Mouse (Mus musculus) urinary bladder, postnatal 14 days (tissue): ENCODE data around the gene Nacc2.
A peak's percentile ranks its signal among the peaks of the same experiment; 100 is the strongest.

ENCODE experiments used
- DNase-seq: peaks from one replicate; pipeline ENCODE4 v3.0.0; 2021; ENCODE audit warnings: low spot score

Gene Nacc2

DNA sequence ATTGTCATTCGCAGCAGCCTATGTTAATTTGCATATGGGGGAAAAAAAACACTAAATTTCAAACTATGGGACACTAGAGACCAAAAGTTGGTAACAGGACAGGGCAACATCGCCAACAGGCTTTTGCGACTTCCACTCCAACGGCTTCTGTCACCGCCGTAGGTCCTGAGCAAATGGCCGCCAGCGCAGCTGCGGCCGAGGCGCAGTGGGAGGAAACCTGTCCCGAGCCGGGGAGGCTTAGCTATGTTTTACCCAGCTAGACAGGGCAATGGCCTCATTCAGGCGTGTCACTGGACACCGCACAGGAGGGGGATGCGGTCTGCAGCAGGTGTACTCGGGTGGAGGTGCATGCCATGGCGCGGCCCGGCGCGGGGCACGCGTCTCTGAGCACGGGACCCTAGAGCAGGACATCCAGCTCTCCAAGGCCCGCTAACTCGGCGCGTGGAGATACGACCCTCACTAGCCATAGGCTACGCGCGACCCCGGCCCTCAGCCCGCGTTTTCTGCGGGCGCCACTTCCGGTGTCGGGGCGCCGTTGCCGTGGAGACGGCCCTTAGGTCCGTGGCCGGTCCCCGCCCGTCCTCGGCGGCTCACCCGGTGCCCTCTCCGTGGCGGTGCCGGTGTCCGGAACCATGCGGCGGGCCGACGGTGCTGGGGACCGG, 16.7 kb upstream of the Nacc2 start:
- DNase-seq = peak; percentile 65

DNA sequence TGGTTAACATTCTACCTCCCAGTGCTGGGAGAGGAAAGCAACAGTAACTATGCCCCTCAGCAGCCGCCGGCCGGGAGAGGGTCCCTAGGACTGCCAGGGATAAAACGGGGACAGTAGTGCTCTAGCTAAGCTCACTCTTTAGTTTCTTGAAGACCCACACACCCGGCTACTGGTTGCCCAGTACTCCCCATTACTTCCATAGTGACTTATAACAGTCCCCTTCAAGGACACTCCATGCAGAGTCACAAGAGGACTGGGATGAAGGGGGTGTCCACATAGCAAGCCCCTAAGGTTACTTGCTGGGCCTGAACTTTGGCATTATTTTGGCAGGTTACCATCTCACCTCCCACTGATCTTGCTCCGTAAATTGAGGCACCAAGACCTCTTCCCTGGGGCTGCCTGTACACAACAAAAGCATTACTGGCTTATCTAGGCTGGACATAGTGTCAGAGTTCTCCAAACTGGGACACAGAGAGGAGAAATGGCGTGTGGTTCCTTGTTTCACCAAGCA, 16.1 kb upstream of the Nacc2 start:
- no peak for DNase-seq

DNA sequence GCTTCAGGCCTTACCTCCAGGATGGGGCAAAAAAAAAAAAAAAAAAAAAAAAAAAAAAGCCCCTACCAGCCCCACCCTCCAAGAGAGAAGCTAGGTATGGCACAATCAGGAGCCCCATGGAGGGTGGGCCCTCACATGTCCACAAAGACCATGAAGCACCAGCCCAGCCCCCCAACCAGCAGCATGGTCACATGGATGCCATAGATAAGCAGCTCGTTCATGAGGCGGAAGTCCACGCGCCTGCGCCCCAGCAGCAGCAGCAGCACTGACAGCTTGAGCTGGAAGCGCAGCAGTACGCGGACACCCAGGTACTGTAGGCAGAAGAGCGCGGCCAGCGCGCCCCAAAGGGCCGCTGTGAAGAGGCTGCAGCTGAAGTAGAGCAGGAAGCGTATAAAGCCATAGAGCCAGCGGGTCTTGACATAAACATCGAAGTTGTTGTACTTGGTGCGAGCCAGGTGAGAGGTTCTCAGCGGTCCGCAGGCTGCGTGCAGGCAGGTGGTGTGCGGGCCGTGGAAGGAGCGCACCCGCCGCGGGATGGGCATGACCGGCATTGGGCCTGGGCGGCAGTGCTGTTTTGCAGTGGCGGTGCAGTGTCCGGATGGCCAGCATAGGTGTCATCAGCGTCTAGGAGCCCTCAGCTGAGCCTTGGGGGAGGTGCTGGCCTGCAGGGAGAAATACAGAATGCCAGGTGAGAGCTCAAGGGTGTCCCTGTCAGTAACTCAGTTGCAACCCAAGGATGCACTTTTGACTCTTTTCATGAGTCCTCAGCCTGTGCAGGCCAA, 15.4 kb upstream of the Nacc2 start:
- DNase-seq = no peak

DNA sequence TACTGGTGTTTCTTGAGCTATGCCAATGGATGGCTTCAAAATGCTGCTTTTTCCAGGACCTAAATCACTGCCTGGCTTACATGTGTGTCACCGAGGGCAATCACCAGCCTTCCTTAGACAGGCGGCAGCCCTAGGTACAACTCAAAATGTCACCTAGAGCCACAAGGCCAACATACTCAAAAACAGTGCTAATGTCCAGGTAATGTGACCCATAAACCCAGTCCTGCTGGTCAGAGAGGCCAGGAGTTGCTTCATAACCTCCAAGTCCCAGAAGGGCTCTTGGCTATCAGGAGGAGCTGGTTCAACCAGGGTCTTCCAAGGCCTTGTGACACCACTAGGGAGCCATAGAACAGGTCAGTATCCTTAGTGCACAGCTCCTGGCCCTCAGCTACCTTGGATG, 11.6 kb upstream of the Nacc2 start:
- DNase-seq = no peak

DNA sequence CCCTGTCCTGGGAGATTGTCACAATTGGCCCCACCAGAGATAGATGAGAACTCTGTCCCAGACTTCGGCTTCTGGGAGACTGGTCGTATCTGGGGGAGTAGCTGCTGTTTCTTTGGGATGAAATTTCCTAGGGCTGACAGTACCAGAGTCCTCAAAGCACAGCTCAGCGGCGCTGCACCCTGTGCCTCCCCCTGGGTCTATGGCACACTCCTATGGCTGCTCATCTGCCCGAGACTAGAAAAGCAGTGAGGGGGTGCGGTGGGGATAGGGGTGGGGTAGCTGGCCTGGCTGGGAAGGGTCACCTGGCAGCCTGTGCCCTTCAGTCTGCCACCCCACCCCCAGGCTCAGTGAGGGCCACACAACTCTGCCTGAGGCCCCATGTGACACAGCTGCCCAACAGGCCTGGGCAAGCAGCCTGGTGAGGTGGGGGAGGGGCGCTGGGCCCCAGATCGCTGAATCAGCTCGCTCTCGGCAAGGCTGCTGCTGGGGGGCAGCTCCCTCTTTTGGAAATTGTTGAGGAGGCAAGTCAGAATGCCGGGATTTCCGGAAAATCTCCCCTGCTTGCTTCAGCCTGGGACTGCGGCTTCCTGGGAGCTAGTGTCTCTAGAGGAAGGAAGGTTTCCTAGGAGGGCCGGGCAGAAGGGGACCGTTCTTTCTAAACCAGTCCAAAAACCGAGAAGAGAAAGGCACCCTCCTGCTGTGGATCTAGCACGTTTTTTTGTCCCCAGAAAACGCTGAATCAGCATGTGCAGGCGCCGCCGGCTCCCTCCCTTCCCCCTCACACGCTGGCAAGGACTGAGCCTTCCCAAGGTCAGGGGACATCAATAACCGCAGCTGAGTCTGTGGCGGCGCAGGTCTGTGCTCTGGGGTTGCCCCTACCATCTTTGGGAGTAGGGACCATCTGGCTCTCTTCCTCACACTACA, 9.9 kb upstream of the Nacc2 start:
- DNase-seq = peak; percentile 93

DNA sequence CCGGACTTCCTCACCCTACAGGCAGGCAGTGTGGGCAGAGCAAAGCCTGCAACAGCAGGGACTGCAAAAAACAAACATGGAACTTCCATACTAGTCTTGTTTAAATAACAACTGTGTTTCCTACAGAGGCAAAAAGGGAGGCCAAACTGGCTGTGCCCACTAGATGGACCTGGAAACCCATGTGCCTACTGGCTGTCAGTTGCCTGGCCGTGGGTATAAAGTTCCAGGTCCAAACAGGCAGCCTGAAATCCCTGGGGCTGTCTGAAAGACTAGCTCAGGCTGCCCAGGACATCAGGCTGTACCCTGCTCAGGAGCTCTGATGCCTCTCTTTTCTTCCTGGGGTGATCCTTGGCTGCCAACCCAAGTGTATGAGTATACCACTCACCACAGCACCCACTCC, 8.3 kb upstream of the Nacc2 start:
- DNase-seq = no peak

DNA sequence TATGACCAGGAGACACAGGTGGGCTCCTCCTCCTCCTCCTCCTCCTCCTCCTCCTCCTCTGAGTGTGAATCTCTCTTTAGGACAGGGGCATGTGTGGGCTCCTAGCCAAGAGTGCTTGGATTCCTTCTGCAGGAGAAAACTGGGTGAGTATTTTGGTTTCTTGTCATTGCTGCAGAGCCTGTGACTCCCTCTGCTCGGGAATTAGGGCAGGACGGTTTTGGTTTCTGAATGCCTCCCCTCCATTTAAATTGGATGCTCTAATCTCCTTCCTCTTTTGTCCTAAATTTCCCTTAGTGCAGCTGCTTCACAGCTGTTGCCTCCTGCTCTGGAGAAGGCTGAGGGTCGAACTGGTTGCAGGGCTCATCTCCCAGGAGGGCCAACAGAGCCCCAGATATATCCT, 6.9 kb upstream of the Nacc2 start:
- DNase-seq = no peak

DNA sequence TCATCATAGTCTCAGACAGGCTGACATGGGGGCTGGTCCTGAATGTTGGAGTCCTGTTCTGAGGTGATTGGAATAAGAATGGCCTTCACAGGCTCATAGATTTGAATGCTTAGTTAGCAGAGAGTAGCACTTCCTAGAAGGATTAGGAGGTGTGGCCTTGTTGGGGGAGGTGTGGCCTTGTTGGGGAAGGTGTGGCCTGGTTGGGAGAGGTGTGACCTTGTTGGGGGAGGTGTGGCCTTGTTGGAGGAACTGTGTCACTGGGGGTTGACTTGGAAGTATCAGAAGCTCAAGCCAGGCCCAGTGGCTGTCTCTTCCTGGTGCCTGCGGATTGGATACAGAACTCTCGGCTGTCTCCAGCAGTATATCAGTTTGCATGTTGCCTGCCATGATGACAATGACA, 6.3 kb upstream of the Nacc2 start:
- DNase-seq = no peak

DNA sequence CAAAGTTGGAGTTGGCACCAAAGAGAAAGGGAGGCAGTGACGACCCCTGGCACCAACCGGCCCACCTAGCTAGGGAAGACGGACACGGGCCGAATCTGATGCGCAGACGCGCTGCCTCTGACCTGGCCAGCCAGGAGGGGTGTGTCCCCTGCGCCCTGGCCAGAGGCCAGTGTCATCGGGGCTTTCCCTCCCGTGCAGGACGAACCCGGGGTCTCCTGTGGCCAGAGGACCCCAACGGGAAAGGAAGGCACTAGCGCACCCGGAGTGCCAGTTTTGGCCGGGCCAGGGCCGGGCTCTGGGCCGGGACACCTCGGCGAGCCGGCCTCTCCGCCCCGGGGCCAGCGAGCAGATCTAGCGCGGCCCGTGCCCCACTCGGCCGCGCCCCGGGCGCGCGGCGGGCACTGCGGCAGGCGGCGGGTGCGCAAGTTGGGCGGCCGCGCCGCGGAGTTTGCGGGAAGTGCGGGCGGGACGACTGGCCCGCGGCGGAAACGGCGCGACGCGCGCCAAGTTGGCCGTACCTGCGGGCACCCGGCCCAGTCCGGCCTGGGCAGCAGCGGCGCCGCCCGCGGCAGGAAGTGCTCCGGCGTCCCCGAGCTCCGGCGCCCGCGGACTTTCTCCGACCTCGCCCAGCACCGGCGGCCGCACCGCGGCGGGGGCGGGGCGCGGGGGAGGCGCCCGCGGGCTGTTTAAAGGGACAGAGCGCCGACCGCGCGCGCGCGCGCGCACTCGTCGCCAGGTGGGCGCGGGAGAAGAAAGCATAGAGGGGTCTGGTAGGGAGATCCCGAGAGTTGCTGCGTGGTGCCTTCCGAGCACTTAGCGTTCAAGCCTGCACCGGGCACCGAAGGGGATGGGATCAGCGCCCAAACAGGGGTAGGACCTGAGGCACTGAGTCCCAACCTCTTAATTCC, 595 bp downstream of the Nacc2 start:
- peak; percentile 70 for DNase-seq

DNA sequence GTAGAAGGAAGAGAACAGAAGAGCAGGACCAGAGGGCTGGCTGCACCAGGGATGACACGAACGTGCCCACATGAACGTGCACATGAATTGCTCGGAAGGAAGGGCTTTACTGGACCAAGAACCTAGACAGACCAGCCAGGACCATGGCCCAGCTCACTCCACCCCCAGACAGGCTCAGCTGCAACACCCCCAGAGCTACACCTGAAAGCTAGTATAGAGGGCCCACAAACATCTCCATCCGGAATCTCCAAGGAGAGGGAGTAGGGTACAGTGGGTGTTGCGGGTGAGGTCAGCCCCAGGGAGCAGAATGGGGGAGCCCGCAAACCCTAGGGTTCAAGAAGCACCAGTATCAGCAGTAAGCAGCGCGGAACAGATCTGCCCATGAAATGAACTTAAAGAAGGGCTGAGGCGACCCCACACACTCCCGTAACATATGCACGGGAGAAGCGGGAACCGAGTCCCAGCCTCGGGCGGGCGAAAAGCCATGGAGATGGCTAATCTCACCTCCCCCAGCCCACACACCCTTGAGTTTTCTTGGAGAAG, 1.4 kb downstream of the Nacc2 start:
- no peak for DNase-seq

DNA sequence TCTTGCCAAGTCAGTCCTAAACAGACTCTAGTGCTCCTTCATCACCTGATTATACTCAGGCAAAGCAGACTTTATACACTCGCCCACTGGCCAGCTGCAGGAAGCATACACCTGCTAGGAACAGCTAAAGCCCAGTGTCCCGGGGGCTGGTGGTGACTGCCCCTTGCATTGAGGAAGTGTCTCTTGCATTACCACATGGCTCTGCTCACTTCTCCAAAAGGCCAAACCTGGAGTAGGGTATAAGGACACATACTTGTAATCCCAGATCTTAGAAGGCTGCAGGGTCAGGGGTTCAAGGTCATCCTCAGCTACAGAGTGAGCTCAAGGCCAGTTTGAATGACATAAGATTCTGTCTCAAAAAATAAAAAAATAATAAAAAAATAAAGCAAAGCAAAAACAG, 3.4 kb downstream of the Nacc2 start:
- DNase-seq = no peak

DNA sequence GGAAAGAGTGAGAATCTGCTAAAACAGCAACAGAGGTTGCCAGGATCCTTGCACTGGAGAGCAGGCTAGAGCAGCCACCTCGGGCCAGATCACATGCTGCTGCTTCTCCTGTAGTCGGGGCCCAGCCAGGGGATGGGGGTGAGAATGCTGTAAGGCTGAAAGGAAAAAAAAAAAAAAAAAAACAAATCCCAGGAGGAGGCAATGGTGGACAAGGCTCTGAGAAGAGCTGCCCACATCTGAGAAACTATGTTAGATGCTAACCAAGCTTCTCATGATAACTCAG, 3.8 kb downstream of the Nacc2 start:
- no peak for DNase-seq

DNA sequence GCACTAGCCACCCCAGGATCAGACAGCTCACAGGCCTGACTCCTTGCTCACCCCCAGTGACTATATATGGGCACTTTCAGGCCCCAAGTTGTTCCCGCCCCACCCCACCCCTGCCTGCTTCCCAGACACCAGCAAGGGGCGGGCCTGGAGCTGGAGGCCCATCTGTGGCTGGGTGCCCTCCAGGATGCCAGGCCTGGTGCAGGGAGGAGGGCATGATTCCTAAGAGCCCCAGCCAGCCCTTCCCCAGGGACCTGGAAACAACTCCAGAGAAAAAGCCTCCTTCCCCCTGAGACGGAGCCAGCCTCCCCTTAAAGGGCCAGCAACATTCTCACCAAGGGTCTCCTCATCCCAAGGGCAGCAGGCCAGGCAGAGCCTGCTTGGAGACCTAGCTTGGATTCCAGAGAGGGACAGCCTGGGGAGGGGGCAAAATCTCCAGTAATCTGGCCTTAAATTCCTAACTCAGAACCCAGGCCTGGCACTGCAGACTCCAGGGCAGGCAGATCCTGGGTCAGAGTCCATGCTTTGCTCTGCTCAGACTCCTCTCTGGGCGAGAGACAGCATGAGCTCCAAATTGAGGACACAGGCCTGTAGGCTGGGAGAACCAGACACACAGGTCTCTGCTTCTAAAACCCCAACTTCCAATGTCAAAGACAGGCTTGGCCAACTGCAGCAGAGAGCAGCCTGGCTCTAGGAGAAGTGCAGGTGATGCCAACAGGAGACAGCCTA, 4.3 kb downstream of the Nacc2 start:
- peak; percentile 50 for DNase-seq

DNA sequence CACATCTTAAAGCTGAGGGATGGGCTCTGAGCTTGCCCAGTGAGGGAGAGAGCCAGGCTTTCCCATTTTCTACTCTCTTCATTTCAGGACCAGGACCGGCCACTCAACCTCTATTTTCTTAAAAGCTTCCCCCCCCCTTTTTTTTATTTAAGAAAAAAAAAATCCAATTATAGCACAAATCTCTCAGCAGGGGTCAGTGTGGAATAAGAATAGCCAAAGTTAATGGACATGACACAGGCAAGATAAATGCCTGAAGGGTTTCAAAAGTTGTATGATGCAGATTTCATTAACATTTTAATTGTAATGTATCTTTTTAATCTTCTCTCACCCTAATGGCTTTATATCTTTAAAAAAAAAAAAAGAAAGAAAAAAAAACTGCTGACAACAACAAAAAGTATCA, 5.4 kb downstream of the Nacc2 start:
- DNase-seq = no peak

DNA sequence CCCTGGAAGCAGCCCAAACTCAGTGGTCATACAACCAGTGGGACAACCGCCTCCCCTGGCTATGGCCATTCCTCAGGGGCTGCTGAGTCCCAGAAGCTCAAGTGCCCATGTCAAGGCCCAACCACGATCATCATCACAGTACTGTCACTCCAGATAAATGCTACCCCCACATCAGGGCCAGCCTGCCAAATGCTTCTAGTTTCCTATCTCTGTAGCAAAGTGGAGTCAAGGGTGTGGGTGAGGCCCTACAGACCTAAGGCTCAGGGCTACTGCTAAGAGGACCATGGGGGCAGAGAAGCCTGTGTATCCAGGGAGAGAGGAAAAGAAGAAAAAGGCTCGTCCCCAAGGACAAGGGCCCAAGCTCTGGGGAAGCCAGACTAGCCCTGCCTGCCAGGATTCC, 6.5 kb downstream of the Nacc2 start:
- DNase-seq = no peak

DNA sequence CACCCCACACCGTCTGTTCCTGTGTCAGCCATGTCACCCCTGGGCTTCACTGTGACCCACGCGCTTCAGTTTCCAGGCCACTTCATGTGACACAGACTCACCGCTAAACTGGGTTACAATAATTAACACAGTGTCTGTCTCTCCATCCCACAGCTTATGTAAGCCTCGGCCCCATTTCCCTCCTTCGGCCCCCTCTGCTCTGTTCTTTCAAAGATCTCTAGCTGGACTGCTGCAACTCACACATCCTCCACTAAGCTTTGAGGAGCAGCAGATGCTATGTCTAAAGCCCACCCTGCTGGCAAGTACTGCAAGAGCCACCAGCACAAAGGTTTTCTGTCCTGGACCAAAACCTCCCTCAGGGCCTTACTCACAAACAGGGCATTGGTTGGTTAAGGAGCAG, 7.8 kb downstream of the Nacc2 start:
- DNase-seq = no peak

DNA sequence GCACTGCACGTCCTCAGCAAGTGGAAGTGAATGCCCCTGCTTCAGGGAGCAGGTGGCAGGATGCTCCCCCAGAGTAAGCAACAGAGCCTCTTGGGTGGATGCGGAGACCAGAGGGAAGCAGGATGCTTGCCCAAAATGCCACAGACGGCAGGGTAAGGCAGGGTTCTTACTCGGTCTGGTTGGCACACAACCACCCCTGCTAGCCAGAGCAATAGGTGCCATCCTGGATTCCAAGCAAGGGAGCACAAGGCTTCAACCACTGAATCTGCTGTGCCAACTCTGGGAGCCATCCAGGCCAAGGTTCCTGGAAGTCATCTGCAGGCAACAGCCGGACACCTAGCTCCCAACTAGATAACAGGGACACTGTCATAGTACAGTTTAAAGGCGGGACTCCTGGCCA, 14.8 kb downstream of the Nacc2 start:
- DNase-seq = no peak

DNA sequence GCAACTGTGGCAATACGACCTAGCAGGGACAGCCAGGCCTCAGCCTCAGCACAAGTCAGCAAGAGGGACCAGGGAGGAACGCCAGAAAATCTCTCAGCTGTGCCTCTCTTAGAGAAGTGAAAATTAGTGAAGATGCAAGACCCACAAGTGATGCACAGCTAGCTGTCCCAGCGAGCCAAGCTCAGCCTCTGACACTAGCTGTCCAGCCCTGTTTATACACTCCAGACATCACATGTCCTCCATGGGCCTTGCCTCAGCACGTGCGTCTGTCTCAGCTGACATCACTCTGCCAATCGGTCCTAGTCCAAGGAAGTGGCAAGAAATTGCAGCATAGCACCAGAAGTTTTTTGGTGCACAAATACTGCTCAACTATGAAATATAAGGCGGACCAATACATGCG, 16.0 kb downstream of the Nacc2 start:
- no peak for DNase-seq

DNA sequence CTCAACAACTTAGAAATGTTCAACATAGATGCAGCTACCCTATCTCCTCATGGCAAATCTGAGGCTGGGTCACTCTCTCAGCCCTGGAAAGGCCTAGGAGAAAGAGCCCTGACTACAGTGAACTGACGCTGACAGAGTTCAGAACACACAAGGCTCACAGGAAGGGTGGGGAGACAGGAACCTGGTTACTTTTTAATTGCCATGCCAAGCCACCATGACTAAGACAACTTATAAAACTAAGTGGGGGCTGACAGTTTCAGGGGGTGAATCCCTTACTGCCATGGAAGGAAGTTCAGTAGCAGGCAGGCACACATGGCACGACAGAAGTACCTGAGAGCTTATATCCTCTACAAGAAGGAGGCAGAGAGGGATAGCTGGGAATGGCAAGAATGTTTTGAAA, 16.8 kb downstream of the Nacc2 start:
- no peak for DNase-seq

DNA sequence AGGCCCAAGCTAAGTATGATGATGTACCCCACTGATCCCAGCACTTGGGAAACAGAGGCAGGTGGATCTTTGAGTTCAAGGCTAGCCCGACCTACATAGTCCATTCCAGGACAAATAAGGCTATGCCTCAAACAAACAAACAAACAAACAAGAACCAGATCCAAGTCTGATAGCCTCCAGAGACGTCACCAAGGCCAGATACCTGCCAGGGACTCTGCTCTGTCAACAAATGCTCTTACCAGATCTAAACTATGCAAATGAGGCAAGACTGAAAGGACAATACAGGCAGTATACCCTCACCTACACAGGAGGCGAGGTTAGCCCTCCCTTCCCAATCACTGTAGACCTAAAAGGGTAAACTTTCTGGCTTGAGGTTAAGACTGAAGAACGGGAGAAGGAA, 22.7 kb downstream of the Nacc2 start:
- DNase-seq = no peak

DNA sequence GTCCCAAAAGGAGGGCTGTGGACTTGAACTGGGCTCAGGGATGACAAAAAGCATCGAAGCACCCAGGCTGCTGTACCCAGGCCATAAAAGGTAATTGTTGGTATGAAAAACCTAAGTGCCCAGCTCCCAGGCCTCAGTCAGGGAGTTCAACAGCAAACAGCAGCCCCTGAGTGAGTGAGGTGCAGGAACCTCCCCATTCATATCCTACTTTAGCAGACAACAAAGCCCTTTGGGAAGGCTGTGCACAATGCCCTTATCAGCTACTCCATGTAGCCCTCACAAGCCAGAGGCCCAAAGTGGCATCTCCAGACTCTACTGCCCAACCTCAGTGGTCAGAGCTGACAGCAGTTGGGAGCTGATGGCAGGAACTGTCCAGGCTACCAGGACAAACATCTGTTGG, 23.2 kb downstream of the Nacc2 start:
- no peak for DNase-seq
